Mouse (Mus musculus) limb, embryonic 13.5 days (tissue): ENCODE measurements around the gene Mob1a. TPM values are rescaled to one million over a fixed set of nuclear protein-coding genes. Genes with fewer than 3 reads are reported as not detected.

ENCODE experiments used
- ATAC-seq: fragments of 200-750 bp; cut with Nextera tagmentation; 2 replicates; pipeline ENCODE4 v1.8.0; 2017; ENCODE audit warnings: low read depth, moderate number of reproducible peaks, moderate TSS enrichment; ENCODE audit not compliant: low FRiP score
- H3K27ac ChIP-seq: fragments of 300-500 bp; sonication (generic); 2 replicates; pipeline ENCODE4 v1.5.1; 2015; ENCODE audit warnings: inconsistent platforms, mild to moderate bottlenecking, moderate library complexity
- H3K27me3 ChIP-seq: fragments of 300-500 bp; sonication (generic); 2 replicates; pipeline ENCODE4 v1.6.1; 2015; ENCODE audit warnings: mild to moderate bottlenecking, inconsistent platforms
- H3K36me3 ChIP-seq: fragments of 300-500 bp; sonication (generic); 2 replicates; pipeline ENCODE4 v1.6.1; 2015; ENCODE audit warnings: inconsistent platforms, mild to moderate bottlenecking, moderate library complexity
- H3K4me1 ChIP-seq: fragments of 300-500 bp; sonication (generic); 2 replicates; pipeline ENCODE4 v1.6.1; 2015; ENCODE audit warnings: inconsistent platforms
- H3K4me2 ChIP-seq: fragments of 300-500 bp; sonication (generic); replicated peaks from 2 replicates; pipeline ENCODE4 v1.6.1; 2015; ENCODE audit warnings: inconsistent platforms, mild to moderate bottlenecking, moderate library complexity
- H3K4me3 ChIP-seq: fragments of 300-500 bp; sonication (generic); 2 replicates; pipeline ENCODE4 v1.5.1; 2015; ENCODE audit warnings: moderate library complexity, mild to moderate bottlenecking, inconsistent platforms
- H3K9ac ChIP-seq: fragments of 300-500 bp; sonication (generic); 2 replicates; pipeline ENCODE4 v1.6.1; 2015; ENCODE audit warnings: mild to moderate bottlenecking, inconsistent platforms
- H3K9me3 ChIP-seq: fragments of 300-500 bp; sonication (generic); 2 replicates; pipeline ENCODE4 v1.6.1; 2016; ENCODE audit warnings: inconsistent platforms
- WGBS: fragments of 180-500 bp; shearing (Covaris S2); methylation state at CpG from one replicate; pipeline ENCODE4 v1.1.7; 2015; 5-methylcytosine and 5-hydroxymethylcytosine counted together
- polyA plus RNA-seq: library from polyadenylated mRNA; unstranded; fragments of >200 nt; fragmentation: Nextera tagmentation; extraction: Ambion mirVana; gene quantifications from 2 replicates; pipeline ENCODE4 v1.2.1, GENCODE M21; 2015

The Mob1a gene
- polyA plus RNA-seq, 1 experiment from 2014 or later: 65.9 TPM

DNA sequence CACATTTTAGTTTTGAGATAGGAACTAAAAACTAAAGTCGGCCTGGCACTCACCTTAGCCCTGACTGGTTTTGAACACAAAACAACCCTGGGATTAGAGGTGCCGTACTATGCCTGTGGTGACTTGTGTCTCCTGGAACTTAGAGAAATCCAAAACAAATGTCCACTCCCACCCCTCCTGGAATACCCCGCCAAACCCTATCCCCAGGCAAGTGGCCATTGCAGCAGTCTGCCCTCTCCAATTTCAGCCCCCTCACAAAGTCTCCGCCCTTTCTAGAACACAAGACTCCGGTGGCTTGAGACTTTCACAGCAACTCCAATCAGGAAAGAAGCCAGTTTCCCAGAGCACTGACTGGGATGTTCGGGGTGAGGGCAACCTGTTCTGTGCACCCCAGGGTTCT is 23.1 kb downstream of the Mob1a start, which contains the start of gene Bola3:
Gene Bola3 (plus strand): TSS at position 275 of the 400 bp plus-strand sequence.
- Histone ChIP-seq H3K27ac (no peak within 1 kb of the TSS), H3K4me2 (peak within 1 kb of the TSS; percentile 79), H3K4me3 (peak within 1 kb of the TSS; percentile 89), H3K9ac (peak within 1 kb of the TSS; percentile 96), H3K27me3 (no peaks in the 10 kb centered on the region), H3K9me3 (no peaks in the 10 kb centered on the region), H3K4me1 (peaks cover 15% of the 10 kb centered on the region), H3K36me3 (peaks cover 15% of the 10 kb centered on the region)
- no peak; the same call in 1 of the 2 replicates for ATAC-seq
- 28% methylated on average over 6 of the region's 6 CpGs for WGBS

- no peak overlapping the region for H3K27ac ChIP-seq
- ATAC-seq: peak; percentile 94
- under 1% methylated on average over 53 of the region's 53 CpGs for WGBS
- peak overlapping the region; percentile 96 for H3K9ac ChIP-seq
- no peaks in the 10 kb centered on the region for H3K27me3 ChIP-seq
- peaks cover 19% of the 10 kb centered on the region for H3K36me3 ChIP-seq
- peak overlapping the region; percentile 79 for H3K4me2 ChIP-seq
- peaks cover 15% of the 10 kb centered on the region for H3K4me1 ChIP-seq
- peak overlapping the region; percentile 89 for H3K4me3 ChIP-seq
- no peaks in the 10 kb centered on the region for H3K9me3 ChIP-seq
Measured at GRCm38 (mm10) chr6:83349274-83349958, 23.6 kb downstream of the Mob1a start.

- H3K27me3 ChIP-seq: no peaks in the 10 kb centered on the region
- H3K9ac ChIP-seq: peak overlapping the region; percentile 96
- H3K9me3 ChIP-seq: no peaks in the 10 kb centered on the region
- peaks cover 27% of the 10 kb centered on the region for H3K36me3 ChIP-seq
- 85% methylated on average over 7 of the region's 7 CpGs for WGBS
- H3K4me3 ChIP-seq: peak overlapping the region; percentile 89
- peaks cover 15% of the 10 kb centered on the region for H3K4me1 ChIP-seq
- H3K4me2 ChIP-seq: peak overlapping the region; percentile 79
- H3K27ac ChIP-seq: no peak overlapping the region
- ATAC-seq: no peak
Measured at GRCm38 (mm10) chr6:83350172-83350571, 24.4 kb downstream of the Mob1a start.

DNA sequence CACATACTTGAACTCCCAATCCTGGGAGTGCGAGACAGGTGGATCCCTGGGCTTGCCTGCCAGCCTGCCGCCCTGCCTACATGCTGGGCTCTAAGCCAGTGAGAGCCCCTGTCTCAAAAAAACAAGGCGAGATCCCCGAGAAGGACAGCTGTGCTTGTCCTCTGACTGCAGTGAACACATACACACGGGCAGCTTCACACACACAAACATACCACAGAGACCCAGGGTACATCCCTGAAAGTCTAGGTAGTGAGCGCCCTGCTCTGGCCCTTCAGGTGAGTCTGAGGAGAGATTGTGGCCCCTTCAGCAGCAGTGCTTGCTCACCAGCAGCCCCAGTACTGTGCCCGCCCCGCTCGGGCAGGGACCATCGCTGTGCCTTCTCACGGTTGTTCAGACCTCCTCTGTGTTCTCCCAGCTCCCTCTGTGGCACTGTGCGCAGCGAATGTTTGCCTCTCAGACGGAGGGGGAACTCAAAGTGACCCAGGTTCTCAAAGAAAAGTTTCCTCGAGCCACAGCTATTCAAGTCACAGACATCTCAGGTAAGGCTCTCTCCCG is 25.1 kb downstream of the Mob1a start:
- Histone ChIP-seq H3K9me3 (no peaks in the 10 kb centered on the region), H3K4me3 (no peak overlapping the region), H3K36me3 (peaks cover 34% of the 10 kb centered on the region), H3K4me1 (peaks cover 15% of the 10 kb centered on the region), H3K9ac (0 out of 2 replicates have a peak overlapping the region, but pooled peaks have one; percentile 31), H3K27ac (no peak overlapping the region), H3K4me2 (no peak overlapping the region), H3K27me3 (no peaks in the 10 kb centered on the region)
- WGBS: 91% methylated on average over 16 of the region's 16 CpGs
- ATAC-seq: no peak

DNA sequence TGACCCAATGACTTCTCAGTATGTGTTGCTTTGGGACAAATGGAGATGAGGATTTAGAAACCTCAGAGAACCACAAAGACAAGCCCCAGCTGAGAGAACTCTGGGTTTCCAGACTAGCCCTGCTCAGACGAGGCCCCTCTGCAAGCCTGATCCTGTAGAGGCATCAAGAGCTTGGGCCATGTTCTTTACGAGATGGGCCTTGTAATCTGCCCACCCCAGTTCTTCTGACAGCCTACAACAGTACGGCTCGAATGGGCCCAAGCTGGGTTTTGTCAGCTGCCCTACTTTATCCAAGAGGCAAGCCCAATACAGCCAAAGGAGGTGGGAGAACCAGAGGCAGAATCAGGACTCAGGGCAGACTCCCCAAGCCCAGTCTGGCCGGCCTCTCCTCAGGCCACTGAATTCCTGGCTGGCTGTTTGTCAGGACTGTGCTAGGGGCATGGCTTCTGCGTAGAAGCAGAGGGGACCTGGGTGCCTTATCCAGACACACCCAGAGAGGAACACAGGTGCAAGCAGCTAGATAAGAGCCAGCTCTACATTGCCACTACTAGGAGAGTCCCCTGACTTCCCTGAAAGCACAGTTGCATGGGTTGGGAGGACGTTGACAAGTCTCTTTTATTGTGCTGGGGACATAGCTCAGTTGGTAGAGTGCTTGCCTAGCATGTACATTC is 25.8 kb downstream of the Mob1a start:
- H3K9me3 ChIP-seq: no peaks in the 10 kb centered on the region
- no peak for ATAC-seq
- H3K4me3 ChIP-seq: no peak overlapping the region
- H3K4me2 ChIP-seq: no peak overlapping the region
- H3K27ac ChIP-seq: no peak overlapping the region
- H3K4me1 ChIP-seq: peaks cover 15% of the 10 kb centered on the region
- peaks cover 35% of the 10 kb centered on the region for H3K36me3 ChIP-seq
- no peak overlapping the region for H3K9ac ChIP-seq
- WGBS: 79% methylated on average over 7 of the region's 7 CpGs
- H3K27me3 ChIP-seq: no peaks in the 10 kb centered on the region

DNA sequence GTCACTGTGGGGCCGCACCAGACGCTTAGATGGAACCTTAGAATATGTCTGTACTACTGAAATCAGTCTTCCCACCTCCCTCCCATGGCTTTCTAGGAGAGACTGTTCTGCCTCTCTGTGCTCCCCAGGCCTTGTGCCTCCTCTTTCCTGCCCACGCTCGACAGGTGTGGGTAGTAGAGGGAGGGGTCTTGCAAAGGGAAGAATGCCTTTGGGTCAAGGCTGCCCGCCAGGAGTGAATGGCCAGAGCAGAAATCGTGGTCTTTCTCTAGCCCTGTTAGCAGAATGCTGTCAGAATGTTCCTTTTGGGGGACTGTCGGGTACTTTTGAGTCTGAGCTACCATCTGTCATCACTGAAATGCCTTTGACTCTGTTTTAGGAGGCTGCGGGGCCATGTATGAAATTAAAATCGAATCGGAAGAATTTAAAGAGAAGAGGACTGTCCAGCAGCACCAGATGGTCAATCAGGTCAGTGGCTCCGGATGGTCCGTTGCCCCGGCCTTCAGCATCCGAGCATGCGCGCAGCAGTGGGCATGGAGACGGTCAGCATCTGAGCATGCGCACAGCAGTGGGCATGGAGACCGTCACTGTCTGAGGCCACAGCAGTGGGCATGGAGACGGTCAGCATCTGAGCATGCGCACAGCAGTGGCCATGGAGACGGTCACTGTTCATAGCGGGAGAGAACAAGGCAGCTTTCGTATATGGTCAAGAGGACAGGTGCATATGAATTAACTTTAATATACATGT is 27.0 kb downstream of the Mob1a start:
- Histone ChIP-seq H3K27ac (no peak overlapping the region), H3K9me3 (no peaks in the 10 kb centered on the region), H3K4me1 (peaks cover 15% of the 10 kb centered on the region), H3K36me3 (peaks cover 33% of the 10 kb centered on the region), H3K4me2 (no peak overlapping the region), H3K9ac (no peak overlapping the region), H3K4me3 (no peak overlapping the region), H3K27me3 (no peaks in the 10 kb centered on the region)
- ATAC-seq: no peak
- WGBS: 93% methylated on average over 24 of the region's 24 CpGs

DNA sequence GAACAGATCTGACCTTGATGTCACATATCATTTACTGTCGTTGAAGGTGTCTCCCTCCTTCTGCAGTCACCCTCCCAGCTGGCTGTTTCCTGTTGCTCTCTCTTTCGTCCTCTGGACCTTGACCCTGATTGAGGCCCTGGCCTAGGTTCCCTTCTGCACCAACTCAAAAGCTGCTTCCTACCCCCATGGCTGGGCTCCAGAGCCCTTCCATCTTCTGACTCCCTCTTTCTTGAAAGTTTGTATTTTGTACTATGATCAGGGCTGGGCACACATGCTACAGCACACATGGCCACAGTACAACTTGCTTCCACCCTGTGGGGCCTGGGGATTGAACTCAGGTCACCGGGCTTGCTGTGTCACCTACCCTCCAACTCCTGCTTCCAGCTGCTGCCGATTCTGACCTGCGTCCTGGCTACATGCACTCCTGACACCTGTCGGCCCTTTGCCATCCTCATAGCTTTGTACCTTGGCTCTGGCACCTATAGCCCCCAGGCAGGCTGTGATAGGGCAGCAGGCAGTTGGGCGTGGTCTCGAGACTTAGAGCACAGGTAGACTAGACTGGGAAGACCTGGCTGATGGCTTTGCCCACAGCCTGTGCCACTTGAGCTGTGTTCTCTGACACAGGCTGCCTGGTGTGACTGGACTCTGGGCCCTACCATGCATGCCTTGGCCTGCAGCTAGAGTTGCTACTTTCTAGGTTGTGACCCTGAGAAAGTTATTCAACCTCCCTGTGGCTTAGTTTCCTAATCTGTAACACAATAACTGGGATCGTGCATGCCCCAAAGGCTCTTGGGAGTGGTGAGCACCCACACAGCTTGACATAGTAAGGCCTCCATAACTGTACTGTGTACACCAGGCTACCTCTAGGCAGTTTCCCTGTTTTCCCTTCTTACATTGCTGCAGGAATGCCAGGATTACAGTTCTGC is 29.3 kb downstream of the Mob1a start:
- no peak overlapping the region for H3K4me3 ChIP-seq
- ATAC-seq: no peak
- peaks cover 4% of the 10 kb centered on the region for H3K4me1 ChIP-seq
- H3K27ac ChIP-seq: no peak overlapping the region
- WGBS: 80% methylated on average over 9 of the region's 9 CpGs
- no peak overlapping the region for H3K4me2 ChIP-seq
- peaks cover 53% of the 10 kb centered on the region for H3K36me3 ChIP-seq
- H3K9ac ChIP-seq: no peak overlapping the region
- H3K27me3 ChIP-seq: no peaks in the 10 kb centered on the region
- H3K9me3 ChIP-seq: no peaks in the 10 kb centered on the region

DNA sequence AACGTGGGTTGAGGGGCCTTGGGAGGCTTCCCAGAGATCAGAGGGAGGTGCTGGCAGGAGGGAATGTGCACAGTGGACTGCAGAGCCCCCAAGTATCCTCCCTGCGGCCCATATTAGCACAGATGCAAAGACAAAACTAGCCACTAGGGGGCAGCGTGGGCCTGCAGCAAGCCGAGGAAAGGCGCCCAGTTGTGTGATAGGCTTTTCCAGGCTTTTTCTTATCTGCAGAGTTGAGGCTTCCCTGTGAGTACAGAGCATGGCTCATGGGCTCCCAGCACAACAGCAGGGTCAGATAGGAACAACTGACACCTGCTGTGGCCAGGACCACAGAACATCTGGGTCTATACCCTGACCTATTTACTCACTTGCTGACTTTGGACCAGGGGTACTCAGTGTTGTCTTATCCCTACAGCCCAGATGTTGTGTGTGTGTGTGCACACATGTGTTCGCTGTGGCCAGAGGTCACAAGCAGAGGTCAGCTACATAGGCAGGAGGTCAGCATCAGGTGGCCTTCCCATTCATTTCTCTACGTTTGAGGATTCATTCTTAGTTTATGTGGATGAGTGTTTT is 30.8 kb downstream of the Mob1a start:
- peak; percentile 55 for ATAC-seq
- Histone ChIP-seq H3K4me2 (no peak overlapping the region), H3K27me3 (no peaks in the 10 kb centered on the region), H3K27ac (no peak overlapping the region), H3K36me3 (peaks cover 67% of the 10 kb centered on the region), H3K4me1 (no peaks in the 10 kb centered on the region), H3K9me3 (no peaks in the 10 kb centered on the region), H3K4me3 (no peak overlapping the region), H3K9ac (no peak overlapping the region)
- 24% methylated on average over 7 of the region's 7 CpGs for WGBS

DNA sequence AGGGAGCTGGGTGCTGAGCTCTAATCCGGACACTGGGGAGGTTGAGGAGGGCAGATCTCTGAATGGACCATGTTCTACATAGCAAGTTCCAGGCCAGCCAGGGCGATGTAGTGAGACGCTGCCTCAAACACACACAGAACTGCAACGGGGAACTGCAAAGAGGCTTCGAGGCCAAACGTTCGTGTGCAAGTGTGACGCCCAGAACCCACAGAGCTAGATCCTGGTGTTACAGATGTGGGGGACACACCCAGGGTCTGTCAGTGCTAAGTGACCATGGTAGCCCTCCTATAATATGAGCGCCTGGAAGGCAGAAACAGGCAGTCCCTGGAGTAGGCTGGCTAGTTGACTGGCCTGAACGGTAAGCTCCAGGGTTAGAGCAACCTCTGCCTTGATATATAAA is 31.6 kb downstream of the Mob1a start:
- H3K4me1 ChIP-seq: no peaks in the 10 kb centered on the region
- H3K9ac ChIP-seq: no peak overlapping the region
- H3K27me3 ChIP-seq: no peaks in the 10 kb centered on the region
- peaks cover 72% of the 10 kb centered on the region for H3K36me3 ChIP-seq
- no peak for ATAC-seq
- H3K4me3 ChIP-seq: no peak overlapping the region
- no peak overlapping the region for H3K4me2 ChIP-seq
- WGBS: 86% methylated on average over 10 of the region's 10 CpGs
- H3K27ac ChIP-seq: no peak overlapping the region
- H3K9me3 ChIP-seq: no peaks in the 10 kb centered on the region

GRCm38 (mm10) chr6:83361523-83362248 is 35.9 kb downstream of the Mob1a start:
- no peaks in the 10 kb centered on the region for H3K4me1 ChIP-seq
- no peak overlapping the region for H3K27ac ChIP-seq
- 79% methylated on average over 11 of the region's 11 CpGs for WGBS
- H3K4me3 ChIP-seq: no peak overlapping the region
- no peak overlapping the region for H3K9ac ChIP-seq
- peaks cover 70% of the 10 kb centered on the region for H3K36me3 ChIP-seq
- no peak overlapping the region for H3K4me2 ChIP-seq
- no peaks in the 10 kb centered on the region for H3K27me3 ChIP-seq
- H3K9me3 ChIP-seq: no peaks in the 10 kb centered on the region
- no peak for ATAC-seq
